Mouse (Mus musculus) forebrain, embryonic 10.5 days (tissue): Measurements from ENCODE around the gene Skint8. TPM values are rescaled to one million over a fixed set of nuclear protein-coding genes. Genes with fewer than 3 reads are reported as not detected.
"Not testable (repeated sequence)": the region's sequence is repeated elsewhere in the genome, so short reads cannot be mapped to it uniquely, and the experiment has no call there.

Experiments
- DNase-seq: peaks from one replicate; pipeline ENCODE4 v3.0.0-alpha.2; 2017; ENCODE audit warnings: low spot score; ENCODE audit errors: extremely low spot score
- H3K27ac ChIP-seq: fragments of 300-500 bp; sonication (generic); 2 replicates; pipeline ENCODE4 v1.5.1; 2016; ENCODE audit warnings: mild to moderate bottlenecking
- H3K27me3 ChIP-seq: fragments of 300-500 bp; sonication (generic); 2 replicates; pipeline ENCODE4 v1.6.1; 2016; ENCODE audit warnings: mild to moderate bottlenecking; ENCODE audit not compliant: poor library complexity, severe bottlenecking
- H3K36me3 ChIP-seq: fragments of 300-500 bp; sonication (generic); replicated peaks from 2 replicates; pipeline ENCODE4 v1.6.1; 2016; ENCODE audit warnings: mild to moderate bottlenecking, moderate library complexity
- H3K4me1 ChIP-seq: fragments of 300-500 bp; sonication (generic); 2 replicates; pipeline ENCODE4 v1.6.1; 2016
- H3K4me3 ChIP-seq: fragments of 300-500 bp; sonication (generic); 2 replicates; pipeline ENCODE4 v1.5.1; 2016; ENCODE audit warnings: mild to moderate bottlenecking, moderate library complexity
- H3K9me3 ChIP-seq: fragments of 300-500 bp; sonication (generic); 2 replicates; pipeline ENCODE4 v1.6.1; 2016; ENCODE audit warnings: mild to moderate bottlenecking, moderate library complexity
- WGBS: fragments of 180-500 bp; shearing (Covaris S2); methylation state at CpG from one replicate; pipeline ENCODE4 v1.1.7; 2016; 5-methylcytosine and 5-hydroxymethylcytosine counted together
- polyA plus RNA-seq: library from polyadenylated mRNA; unstranded; fragments of >200 nt; fragmentation: Nextera tagmentation; extraction: Ambion mirVana; gene quantifications from 2 replicates; pipeline ENCODE4 v1.2.1, GENCODE M21; 2016

Gene Skint8
- polyA plus RNA-seq, 1 experiment from 2014 or later, result not detected

- H3K27ac ChIP-seq, H3K4me3 ChIP-seq, H3K27me3 ChIP-seq, H3K4me1 ChIP-seq, DNase-seq, H3K36me3 ChIP-seq, H3K9me3 ChIP-seq: not testable (repeated sequence)
- 71% methylated on average over 1 of the region's 1 CpGs for WGBS
Observed at GRCm38 (mm10) chr4:111963241-111963640, 44.0 kb downstream of the Skint8 start.

GRCm38 (mm10) chr4:111963669-111964068 is 44.5 kb downstream of the Skint8 start:
- no peaks in the 10 kb centered on the region for H3K27me3 ChIP-seq
- no peaks in the 10 kb centered on the region for H3K4me1 ChIP-seq
- WGBS, result 80% methylated on average over 3 of the region's 3 CpGs
- H3K9me3 ChIP-seq, result no peaks in the 10 kb centered on the region
- no peaks in the 10 kb centered on the region for H3K36me3 ChIP-seq
- H3K4me3 ChIP-seq, result no peak overlapping the region
- H3K27ac ChIP-seq, result no peak overlapping the region
- DNase-seq, result no peak

GRCm38 (mm10) chr4:111972623-111973022 is 53.4 kb downstream of the Skint8 start, which contains the start of gene Skint7:
Gene Skint7, plus strand, starts transcription at chr4:111972923.
- no peaks in the 10 kb centered on the region; the same call in 1 of the 2 replicates for H3K9me3 ChIP-seq
- H3K4me1 ChIP-seq, result no peaks in the 10 kb centered on the region
- H3K27ac ChIP-seq, result no peak within 1 kb of the TSS
- H3K36me3 ChIP-seq, result no peaks in the 10 kb centered on the region
- no peaks in the 10 kb centered on the region for H3K27me3 ChIP-seq
- no peak for DNase-seq
- 91% methylated on average over 1 of the region's 1 CpGs for WGBS
- no peak within 1 kb of the TSS for H3K4me3 ChIP-seq

Other genes with a start within 250 kb of the Skint8 start
- gene Spata6, start 199.4 kb upstream of the Skint8 start, polyA plus RNA-seq, result 30.7 and 34.8 TPM in 2 replicates
- gene Slc5a9, start 16.5 kb upstream of the Skint8 start, polyA plus RNA-seq, result 0.05 TPM in 1 of 2 replicates, not detected in the other
- not detected in 2 replicates for gene Skint7, start 53.5 kb downstream of the Skint8 start, polyA plus RNA-seq
- gene Skint1, start 86.9 kb downstream of the Skint8 start, polyA plus RNA-seq, result not detected in 2 replicates
- gene Skint4, start 152.6 kb downstream of the Skint8 start, polyA plus RNA-seq, result not detected in 2 replicates